In genomic region chr17:84075081-84075938, GRCm38 (mm10) we compare ENCODE assay signal across 13 mouse cellular contexts.
DNase-seq lines count a peak whose midpoint lies in the region; ATAC-seq and TF ChIP-seq lines count a peak whose summit lies in the region.
"Had no signal": no experiment of that assay in that cellular context is flagged by ENCODE, and none has a peak within 500 bp of the region (broad histone marks: within the 10 kb centered on the region; RNA-seq: fewer than 3 reads in every experiment).

No protein-coding gene starts in this region.

- 62% methylated on average over 3 of the region's 3 CpGs for WGBS in embryonic facial prominence, embryonic 13.5 days
- 84% methylated on average over 3 of the region's 3 CpGs for WGBS in embryonic facial prominence, embryonic 10.5 days
- WGBS in liver, adult 2 months, result 80% methylated on average over 3 of the region's 3 CpGs
- 70% methylated on average over 3 of the region's 3 CpGs for WGBS in liver, embryonic 11.5 days
- 81% methylated on average over 3 of the region's 3 CpGs for WGBS in hindbrain, embryonic 12.5 days

- H3K4me2 ChIP-seq in embryonic facial prominence, embryonic 13.5 days, result no peak overlapping the region
- no peak overlapping the region for H3K4me2 ChIP-seq in liver, embryonic 11.5 days
- H3K4me2 ChIP-seq in hindbrain, embryonic 12.5 days (replicated peaks), result no peak overlapping the region
- H3K4me2 ChIP-seq: embryonic facial prominence, embryonic 12.5 days; liver, embryonic 15.5 days; midbrain, embryonic 15.5 days; neural tube, embryonic 13.5 days had no signal

- no peak overlapping the region for H3K9ac ChIP-seq in embryonic facial prominence, embryonic 13.5 days
- no peak overlapping the region for H3K9ac ChIP-seq in liver, adult 2 months (ENCODE audit: low read depth, low read length)
- H3K9ac ChIP-seq in liver, embryonic 11.5 days (ENCODE audit: low read depth, low read length), result no peak overlapping the region
- no peak overlapping the region for H3K9ac ChIP-seq in hindbrain, embryonic 12.5 days
- H3K9ac ChIP-seq: embryonic facial prominence, embryonic 12.5 days; liver, embryonic 15.5 days; midbrain, embryonic 15.5 days; neural tube, embryonic 13.5 days had no signal

- H3K79me2 ChIP-seq in liver, adult 2 months (ENCODE audit: control insufficient read depth, insufficient read depth, low read length), result no peaks in the 10 kb centered on the region

- ATAC-seq in embryonic facial prominence, embryonic 13.5 days (ENCODE audit: insufficient number of reproducible peaks, insufficient read depth, low FRiP score, low TSS enrichment, low read depth), result no peak
- ATAC-seq in liver, embryonic 11.5 days (replicated peaks; ENCODE audit: low FRiP score), result no peak
- no peak for ATAC-seq in hindbrain, embryonic 12.5 days (ENCODE audit: low FRiP score)
- ATAC-seq: midbrain, embryonic 15.5 days had no signal

- no peak overlapping the region for H3K4me3 ChIP-seq in embryonic facial prominence, embryonic 13.5 days
- H3K4me3 ChIP-seq in embryonic facial prominence, embryonic 10.5 days, result no peak overlapping the region
- no peak overlapping the region for H3K4me3 ChIP-seq in liver, adult 2 months (ENCODE audit: insufficient read depth, low read depth, low read length)
- no peak overlapping the region for H3K4me3 ChIP-seq in liver, embryonic 11.5 days (ENCODE audit: low read depth, low read length)
- H3K4me3 ChIP-seq in brown adipose tissue, adult 24 weeks (ENCODE audit: insufficient read depth, low read depth, low read length), result no peak overlapping the region
- H3K4me3 ChIP-seq in hindbrain, embryonic 12.5 days, result no peak overlapping the region
- H3K4me3 ChIP-seq: embryonic facial prominence, embryonic 12.5 days; liver, embryonic 15.5 days; midbrain, embryonic 15.5 days; neural tube, embryonic 13.5 days had no signal

- H3K27ac ChIP-seq in embryonic facial prominence, embryonic 13.5 days, result peak overlapping the region; percentile 69
- no peak overlapping the region for H3K27ac ChIP-seq in embryonic facial prominence, embryonic 10.5 days (replicated peaks)
- peak overlapping the region; percentile 14; the same call in 1 of the 2 replicates for H3K27ac ChIP-seq in liver, adult 2 months (replicated peaks; ENCODE audit: insufficient read depth, low read depth, low read length)
- H3K27ac ChIP-seq in liver, embryonic 11.5 days (ENCODE audit: low read depth, low read length), result no peak overlapping the region
- H3K27ac ChIP-seq in brown adipose tissue, adult 24 weeks (replicated peaks; ENCODE audit: low read depth, low read length), result peak overlapping the region; percentile 64
- no peak overlapping the region for H3K27ac ChIP-seq in hindbrain, embryonic 12.5 days
- H3K27ac ChIP-seq: liver, embryonic 15.5 days; midbrain, embryonic 15.5 days; neural tube, embryonic 13.5 days had no signal

- no peak for TF ChIP-seq POLR2A in liver, adult 2 months (IDR thresholded peaks at IDR 0.05; ENCODE audit: extremely low read depth, insufficient read depth, low read length)

- TF ChIP-seq CTCF in liver, adult 2 months (IDR thresholded peaks at IDR 0.05; ENCODE audit: low read depth, low read length), result no peak

- peaks cover 48% of the 10 kb centered on the region for H3K4me1 ChIP-seq in embryonic facial prominence, embryonic 13.5 days
- H3K4me1 ChIP-seq in embryonic facial prominence, embryonic 10.5 days, result peaks cover 17% of the 10 kb centered on the region
- peaks cover 2% of the 10 kb centered on the region; the same call in 1 of the 2 replicates for H3K4me1 ChIP-seq in liver, adult 2 months (ENCODE audit: control insufficient read depth, insufficient read depth, low read length)
- no peaks in the 10 kb centered on the region for H3K4me1 ChIP-seq in liver, embryonic 11.5 days (replicated peaks; ENCODE audit: control insufficient read depth, insufficient read depth, low read length)
- peaks cover 25% of the 10 kb centered on the region for H3K4me1 ChIP-seq in brown adipose tissue, adult 24 weeks (ENCODE audit: control insufficient read depth, insufficient read depth, insufficient read length, low read length)
- no peaks in the 10 kb centered on the region for H3K4me1 ChIP-seq in hindbrain, embryonic 12.5 days
- H3K4me1 ChIP-seq: liver, embryonic 15.5 days; midbrain, embryonic 15.5 days had no signal

- no peaks in the 10 kb centered on the region for H3K36me3 ChIP-seq in embryonic facial prominence, embryonic 13.5 days
- no peaks in the 10 kb centered on the region for H3K36me3 ChIP-seq in embryonic facial prominence, embryonic 10.5 days (replicated peaks)
- no peaks in the 10 kb centered on the region for H3K36me3 ChIP-seq in liver, adult 2 months (ENCODE audit: control insufficient read depth, insufficient read depth, low read length)
- no peaks in the 10 kb centered on the region for H3K36me3 ChIP-seq in liver, embryonic 11.5 days (ENCODE audit: control insufficient read depth, insufficient read depth, low read length)
- H3K36me3 ChIP-seq in hindbrain, embryonic 12.5 days, result no peaks in the 10 kb centered on the region
- H3K36me3 ChIP-seq: embryonic facial prominence, embryonic 12.5 days; liver, embryonic 15.5 days; midbrain, embryonic 15.5 days; neural tube, embryonic 13.5 days had no signal

- H3K27me3 ChIP-seq in embryonic facial prominence, embryonic 13.5 days, result no peaks in the 10 kb centered on the region
- H3K27me3 ChIP-seq in embryonic facial prominence, embryonic 10.5 days (replicated peaks; ENCODE audit: low read depth, poor library complexity, severe bottlenecking), result no peaks in the 10 kb centered on the region
- no peaks in the 10 kb centered on the region for H3K27me3 ChIP-seq in liver, adult 2 months (ENCODE audit: control insufficient read depth, insufficient read depth, low read length)
- no peaks in the 10 kb centered on the region for H3K27me3 ChIP-seq in liver, embryonic 11.5 days (replicated peaks; ENCODE audit: control insufficient read depth, insufficient read depth, low read length)
- no peaks in the 10 kb centered on the region for H3K27me3 ChIP-seq in hindbrain, embryonic 12.5 days
- H3K27me3 ChIP-seq: embryonic facial prominence, embryonic 12.5 days; liver, embryonic 15.5 days; midbrain, embryonic 15.5 days; neural tube, embryonic 13.5 days had no signal

- DNase-seq in embryonic facial prominence, embryonic 10.5 days (ENCODE audit: low spot score), result no peak
- DNase-seq in liver, adult 2 months (ENCODE audit: extremely low read depth, low read depth, low spot score), result no peak
- no peak for DNase-seq in liver, embryonic 11.5 days (ENCODE audit: low spot score)
- peak; percentile 58 for DNase-seq in kidney, postnatal 14 days
- DNase-seq in adrenal gland, postnatal 25 days, result no peak
- DNase-seq: right cerebral cortex, postnatal 14 days had no signal

- H3K9me3 ChIP-seq in embryonic facial prominence, embryonic 13.5 days, result no peaks in the 10 kb centered on the region
- H3K9me3 ChIP-seq in embryonic facial prominence, embryonic 10.5 days, result no peaks in the 10 kb centered on the region
- H3K9me3 ChIP-seq in liver, embryonic 11.5 days (ENCODE audit: control insufficient read depth, low read length), result no peaks in the 10 kb centered on the region
- no peaks in the 10 kb centered on the region for H3K9me3 ChIP-seq in hindbrain, embryonic 12.5 days (replicated peaks)
- H3K9me3 ChIP-seq: embryonic facial prominence, embryonic 12.5 days; liver, embryonic 15.5 days; midbrain, embryonic 15.5 days; neural tube, embryonic 13.5 days had no signal

Comparison
In these comparisons a context has a peak if more than half of its experiments do, and no peak if none do; other contexts are left out.
1. H3K27ac ChIP-seq: peak in embryonic facial prominence, embryonic 13.5 days (single experiment), liver, adult 2 months (single experiment) and brown adipose tissue, adult 24 weeks (single experiment); none in embryonic facial prominence, embryonic 10.5 days (single experiment), liver, embryonic 11.5 days (single experiment) and hindbrain, embryonic 12.5 days (single experiment).